Mouse (Mus musculus) thymus, postnatal 25 days (tissue): ENCODE results near the gene St3gal2.
"Not testable (repeated sequence)": the region's sequence is repeated elsewhere in the genome, so short reads cannot be mapped to it uniquely, and the experiment has no call there.

Experiments used
- DNase-seq: peaks from one replicate; pipeline ENCODE4 v3.0.0; 2022

Gene St3gal2

GRCm38 (mm10) chr8:110919341-110920031 lies at the start of gene St3gal2:
Gene St3gal2 (plus strand): TSS chr8:110919922.
- peak; percentile 84 for DNase-seq

- DNase-seq = no peak
Measured at GRCm38 (mm10) chr8:110870501-110870900, 49.2 kb upstream of the St3gal2 start.

- no peak for DNase-seq
Measured at GRCm38 (mm10) chr8:110877862-110878261, 41.9 kb upstream of the St3gal2 start.

- no peak for DNase-seq
Measured at GRCm38 (mm10) chr8:110881741-110882310, 37.9 kb upstream of the St3gal2 start.

GRCm38 (mm10) chr8:110883824-110884223 lies 35.9 kb upstream of the St3gal2 start:
- DNase-seq = no peak

GRCm38 (mm10) chr8:110886634-110887033 lies 33.1 kb upstream of the St3gal2 start:
- no peak for DNase-seq

- DNase-seq = no peak
Measured at GRCm38 (mm10) chr8:110887551-110887950, 32.2 kb upstream of the St3gal2 start.

- no peak for DNase-seq
Measured at GRCm38 (mm10) chr8:110888441-110888840, 31.3 kb upstream of the St3gal2 start.

GRCm38 (mm10) chr8:110888860-110889259 lies 30.9 kb upstream of the St3gal2 start:
- DNase-seq = no peak

- no peak for DNase-seq
Measured at GRCm38 (mm10) chr8:110889904-110890470, 29.7 kb upstream of the St3gal2 start.

- no peak for DNase-seq
Measured at GRCm38 (mm10) chr8:110892040-110892439, 27.7 kb upstream of the St3gal2 start.

GRCm38 (mm10) chr8:110892913-110893312 lies 26.8 kb upstream of the St3gal2 start:
- DNase-seq = no peak

- DNase-seq = no peak
Measured at GRCm38 (mm10) chr8:110894851-110895250, 24.9 kb upstream of the St3gal2 start.

GRCm38 (mm10) chr8:110895254-110895653 lies 24.5 kb upstream of the St3gal2 start:
- DNase-seq = no peak

GRCm38 (mm10) chr8:110895812-110896211 lies 23.9 kb upstream of the St3gal2 start:
- DNase-seq = no peak

- no peak for DNase-seq
Measured at GRCm38 (mm10) chr8:110897495-110897894, 22.2 kb upstream of the St3gal2 start.

GRCm38 (mm10) chr8:110901056-110901455 lies 18.7 kb upstream of the St3gal2 start:
- no peak for DNase-seq

GRCm38 (mm10) chr8:110901839-110902578 lies 17.7 kb upstream of the St3gal2 start, which contains the start of gene Fuk:
Gene Fuk (minus strand): TSS chr8:110902488.
- peak; percentile 87 for DNase-seq

GRCm38 (mm10) chr8:110902579-110902965 lies 17.1 kb upstream of the St3gal2 start:
- no peak for DNase-seq

- DNase-seq = no peak
Measured at GRCm38 (mm10) chr8:110905404-110905803, 14.3 kb upstream of the St3gal2 start.

- DNase-seq = no peak
Measured at GRCm38 (mm10) chr8:110906682-110907081, 13.0 kb upstream of the St3gal2 start.

GRCm38 (mm10) chr8:110909850-110910249 lies 9.9 kb upstream of the St3gal2 start:
- not testable (repeated sequence) for DNase-seq
